Mouse (Mus musculus): ENCODE measurements around the gene Decr2.

The Decr2 gene

GRCm38 (mm10) chr17:26113181-26113948 lies 23.2 kb upstream of the Decr2 start, which contains the start of gene Tmem8:
Gene Tmem8 (plus strand): TSS chr17:26113299.
- DNase-seq (ENCODE audit: low read depth, low spot score): peak; percentile 85

GRCm38 (mm10) chr17:26112751-26113150 lies 22.6 kb upstream of the Decr2 start:
- DNase-seq (ENCODE audit: low read depth, low spot score): no peak

GRCm38 (mm10) chr17:26111722-26112121 lies 21.6 kb upstream of the Decr2 start:
- DNase-seq (ENCODE audit: low read depth, low spot score): no peak

- DNase-seq (ENCODE audit: low read depth, low spot score): no peak
These were observed 20.9 kb upstream of the Decr2 start for GRCm38 (mm10) chr17:26111024-26111423.

- no peak for DNase-seq (ENCODE audit: low read depth, low spot score)
These were observed 20.0 kb upstream of the Decr2 start for GRCm38 (mm10) chr17:26110156-26110555.

GRCm38 (mm10) chr17:26105619-26106018 lies 15.5 kb upstream of the Decr2 start:
- no peak for DNase-seq (ENCODE audit: low read depth, low spot score)

GRCm38 (mm10) chr17:26101478-26101877 lies 11.3 kb upstream of the Decr2 start:
- DNase-seq (ENCODE audit: low read depth, low spot score): no peak

GRCm38 (mm10) chr17:26100166-26100565 lies 10.0 kb upstream of the Decr2 start:
- DNase-seq (ENCODE audit: low read depth, low spot score): no peak

GRCm38 (mm10) chr17:26099316-26099715 lies 9.2 kb upstream of the Decr2 start:
- DNase-seq (ENCODE audit: low read depth, low spot score): peak; percentile 60

GRCm38 (mm10) chr17:26098461-26098860 lies 8.3 kb upstream of the Decr2 start:
- DNase-seq (ENCODE audit: low read depth, low spot score): no peak

- peak; percentile 62 for DNase-seq (ENCODE audit: low read depth, low spot score)
These were observed 5.1 kb upstream of the Decr2 start, which contains the start of gene Nme4 for GRCm38 (mm10) chr17:26095121-26095740. Gene Nme4 (minus strand): TSS chr17:26095602.

- DNase-seq (ENCODE audit: low read depth, low spot score): no peak
These were observed 4.5 kb upstream of the Decr2 start for GRCm38 (mm10) chr17:26094531-26095110.

- no peak for DNase-seq (ENCODE audit: low read depth, low spot score)
These were observed 3.0 kb downstream of the Decr2 start for GRCm38 (mm10) chr17:26087059-26087564.

- DNase-seq (ENCODE audit: low read depth, low spot score): no peak
These were observed 9.3 kb downstream of the Decr2 start for GRCm38 (mm10) chr17:26080867-26081266.

GRCm38 (mm10) chr17:26078851-26079250 lies 11.3 kb downstream of the Decr2 start:
- DNase-seq (ENCODE audit: low read depth, low spot score): no peak

GRCm38 (mm10) chr17:26075246-26075645 lies 14.9 kb downstream of the Decr2 start:
- no peak for DNase-seq (ENCODE audit: low read depth, low spot score)

GRCm38 (mm10) chr17:26070136-26070535 lies 20.0 kb downstream of the Decr2 start:
- DNase-seq (ENCODE audit: low read depth, low spot score): no peak

GRCm38 (mm10) chr17:26068831-26069739 lies 21.1 kb downstream of the Decr2 start, which contains the start of gene Rab11fip3:
Gene Rab11fip3 (minus strand): TSS chr17:26069555.
- peak; percentile 92 for DNase-seq (ENCODE audit: low read depth, low spot score)

GRCm38 (mm10) chr17:26068024-26068830 lies 21.9 kb downstream of the Decr2 start:
- DNase-seq (ENCODE audit: low read depth, low spot score): peak; percentile 32

- no peak for DNase-seq (ENCODE audit: low read depth, low spot score)
These were observed 23.6 kb downstream of the Decr2 start for GRCm38 (mm10) chr17:26066488-26067020.

Measured in CD4-positive, CD25-positive, alpha-beta regulatory T cell, adult 2 months (primary cell).